Mouse (Mus musculus) heart, postnatal 0 days (tissue): ENCODE data around the gene Qrfpr. TPM values are rescaled to one million over a fixed set of nuclear protein-coding genes. Genes with fewer than 3 reads are reported as not detected.

Experiments
- ATAC-seq: fragments of 200-750 bp; cut with Nextera tagmentation; 2 replicates; pipeline ENCODE4 v1.8.0; 2017; ENCODE audit warnings: low read depth, moderate number of reproducible peaks, moderate library complexity; ENCODE audit not compliant: insufficient read depth
- DNase-seq: peaks from one replicate; pipeline ENCODE4 v3.0.0-alpha.2; 2016; ENCODE audit warnings: low spot score
- H3K27ac ChIP-seq: fragments of 300-500 bp; sonication (generic); 2 replicates; pipeline ENCODE4 v1.5.1; 2014; ENCODE audit warnings: low read depth, mild to moderate bottlenecking
- H3K27me3 ChIP-seq: fragments of 300-500 bp; sonication (generic); 2 replicates; pipeline ENCODE4 v1.6.1; 2014; ENCODE audit warnings: low read length, mixed read lengths; ENCODE audit not compliant: control insufficient read depth, insufficient read depth
- H3K36me3 ChIP-seq: fragments of 300-500 bp; sonication (generic); replicated peaks from 2 replicates; pipeline ENCODE4 v1.6.1; 2014; ENCODE audit warnings: low read length, mixed read lengths; ENCODE audit not compliant: control insufficient read depth, insufficient read depth
- H3K4me1 ChIP-seq: fragments of 300-500 bp; sonication (generic); 2 replicates; pipeline ENCODE4 v1.6.1; 2014; ENCODE audit warnings: antibody characterized with exemption; ENCODE audit not compliant: control insufficient read depth, insufficient read depth
- H3K4me2 ChIP-seq: fragments of 300-500 bp; sonication (generic); 2 replicates; pipeline ENCODE4 v1.6.1; 2014; ENCODE audit warnings: low read depth, mild to moderate bottlenecking, low read length, moderate library complexity
- H3K4me3 ChIP-seq: fragments of 300-500 bp; sonication (generic); 2 replicates; pipeline ENCODE4 v1.5.1; 2014; ENCODE audit warnings: low read depth, low read length
- H3K9ac ChIP-seq: fragments of 300-500 bp; sonication (generic); replicated peaks from 2 replicates; pipeline ENCODE4 v1.6.1; 2014; ENCODE audit warnings: low read depth, low read length, mixed read lengths
- H3K9me3 ChIP-seq: fragments of 300-500 bp; sonication (generic); replicated peaks from 2 replicates; pipeline ENCODE4 v1.6.1; 2016; ENCODE audit warnings: low read length; ENCODE audit not compliant: control insufficient read depth
- CTCF ChIP-seq: IDR thresholded peaks from 2 replicates; pipeline ENCODE4 v1.5.1; 2016; ENCODE audit warnings: antibody characterized with exemption, control low read depth, low read depth
- EP300 ChIP-seq: IDR thresholded peaks from 2 replicates; pipeline ENCODE4 v1.6.1; 2016; ENCODE audit warnings: antibody characterized with exemption, low read depth
- WGBS: fragments of 180-500 bp; shearing (Covaris S2); extraction: QIAGEN DNeasy Blood & Tissue Kit; methylation state at CpG from one replicate; pipeline ENCODE4 v1.1.7; 2014; 5-methylcytosine and 5-hydroxymethylcytosine counted together
- polyA plus RNA-seq: library from polyadenylated mRNA; unstranded; fragments of >200 nt; fragmentation: Nextera tagmentation; extraction: Ambion mirVana; gene quantifications from 2 replicates; pipeline ENCODE4 v1.2.1, GENCODE M21; 2015
- total RNA-seq: library from RNA; depleted of rRNA; stranded (reverse); fragments of >200 nt; gene quantifications from 2 replicates; pipeline ENCODE4 v1.2.3, GENCODE M21; 2014; ENCODE audit warnings: low replicate concordance; rRNA removed

The Qrfpr gene
- total and polyA plus RNA-seq, 2 experiments from 2014 or later, result 0.25 TPM; not detected in 1

DNA sequence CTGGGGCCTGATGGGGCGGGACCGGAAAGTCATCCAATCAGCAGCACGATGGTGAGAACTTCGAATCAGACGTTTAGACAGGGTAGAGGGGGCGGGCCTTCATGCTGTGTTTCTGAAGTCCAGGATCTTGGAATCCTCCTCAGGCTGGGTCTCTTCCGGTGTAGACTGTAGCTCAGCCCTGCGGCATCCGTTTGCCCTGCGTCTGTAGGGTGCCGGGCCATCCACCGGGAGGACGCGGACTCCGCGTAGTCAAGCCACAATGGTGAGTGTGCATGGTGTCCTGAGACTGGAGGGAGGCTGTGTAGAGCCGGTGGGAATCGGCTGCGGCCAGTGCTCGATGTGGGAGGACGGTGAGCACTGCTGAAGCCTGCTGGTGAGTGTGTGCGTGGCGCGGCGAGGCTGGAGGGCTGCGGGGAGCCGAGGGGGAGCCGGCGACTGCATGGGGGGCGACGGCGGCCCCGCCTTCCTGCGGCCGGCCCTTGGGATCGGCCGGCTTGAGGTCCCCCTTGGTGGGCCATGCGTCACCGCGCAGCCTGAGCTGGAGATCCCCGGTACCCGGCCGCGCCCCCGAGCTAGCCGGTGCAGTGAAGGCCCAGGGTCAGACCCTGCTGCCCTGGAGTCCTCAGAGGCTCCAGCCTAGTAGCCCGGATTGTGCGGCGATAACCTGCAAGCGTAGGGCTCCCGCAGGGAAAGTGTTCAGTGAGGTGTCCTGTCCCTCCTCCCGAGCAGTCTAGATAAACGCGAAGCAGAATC lies 71.0 kb downstream of the Qrfpr start, which contains the start of gene D3Ertd254e:
Gene D3Ertd254e, plus strand, starts transcription at position 84 of the 753 bp plus-strand sequence.
- Histone ChIP-seq H3K4me2 (peak within 1 kb of the TSS; percentile 83), H3K27me3 (no peaks in the 10 kb centered on the region), H3K4me3 (peak within 1 kb of the TSS; percentile 84), H3K9ac (peak within 1 kb of the TSS; percentile 88), H3K27ac (peak within 1 kb of the TSS; percentile 88), H3K9me3 (no peaks in the 10 kb centered on the region), H3K36me3 (no peaks in the 10 kb centered on the region), H3K4me1 (peaks cover 23% of the 10 kb centered on the region)
- no peak for TF ChIP-seq CTCF
- TF ChIP-seq EP300, result no peak
- peak; percentile 97 for ATAC-seq
- DNase-seq, result peak; percentile 97
- under 1% methylated on average over 43 of the region's 54 CpGs for WGBS

DNA sequence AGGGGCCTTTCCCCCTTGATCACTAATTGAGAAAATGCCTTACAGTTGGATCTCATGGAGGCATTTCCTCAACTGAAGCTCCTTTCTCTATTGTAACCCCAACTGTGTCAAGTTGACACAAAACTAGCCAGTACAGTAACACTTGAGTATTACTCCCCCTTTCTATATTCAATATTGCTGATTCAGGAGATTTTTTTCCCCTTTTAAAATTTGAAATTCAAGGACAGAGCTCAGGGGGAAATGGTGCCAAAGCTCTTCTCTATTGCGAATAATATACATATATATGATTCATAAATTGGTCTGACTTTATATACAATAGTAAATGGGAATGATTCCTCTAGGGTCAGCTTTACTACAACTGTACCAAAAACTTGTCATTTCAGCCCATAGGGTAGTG lies 71.6 kb downstream of the Qrfpr start:
- Histone ChIP-seq H3K27ac (no peak overlapping the region), H3K9me3 (no peaks in the 10 kb centered on the region), H3K27me3 (no peaks in the 10 kb centered on the region), H3K4me3 (peak overlapping the region; percentile 84), H3K36me3 (no peaks in the 10 kb centered on the region), H3K9ac (peak overlapping the region; percentile 88; the same call in 1 of the 2 replicates), H3K4me2 (peak overlapping the region; percentile 83), H3K4me1 (peaks cover 23% of the 10 kb centered on the region)
- TF ChIP-seq EP300 (no peak), CTCF (no peak)
- WGBS, result 10% methylated on average over 1 of the region's 1 CpGs
- ATAC-seq (no peak), DNase-seq (no peak)

DNA sequence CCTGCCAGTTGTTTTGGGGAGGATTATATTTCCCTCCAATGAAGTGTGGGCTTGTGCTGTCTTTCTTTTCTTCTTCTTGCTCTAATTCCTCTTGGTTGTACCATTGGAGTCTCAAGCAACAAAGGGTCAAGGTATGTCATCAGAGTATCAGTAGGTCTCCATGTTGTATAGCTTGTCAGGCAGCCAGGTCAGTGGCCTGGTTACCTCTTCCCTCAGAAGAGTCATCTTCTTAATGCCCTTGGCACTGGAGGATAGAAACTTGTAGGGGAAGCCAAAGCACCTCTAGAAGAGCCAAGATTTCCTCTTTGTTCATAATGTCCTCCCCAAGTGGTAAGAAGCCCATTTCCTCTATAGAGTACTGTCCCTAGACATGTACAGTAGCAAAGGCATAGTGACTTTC lies 83.1 kb downstream of the Qrfpr start:
- Histone ChIP-seq H3K27me3 (no peaks in the 10 kb centered on the region), H3K36me3 (no peaks in the 10 kb centered on the region), H3K4me1 (no peaks in the 10 kb centered on the region), H3K4me2 (no peak overlapping the region), H3K9me3 (no peaks in the 10 kb centered on the region), H3K9ac (no peak overlapping the region), H3K27ac (no peak overlapping the region), H3K4me3 (no peak overlapping the region)
- TF ChIP-seq EP300 (no peak), CTCF (no peak)
- no peak for ATAC-seq
- no peak for DNase-seq

DNA sequence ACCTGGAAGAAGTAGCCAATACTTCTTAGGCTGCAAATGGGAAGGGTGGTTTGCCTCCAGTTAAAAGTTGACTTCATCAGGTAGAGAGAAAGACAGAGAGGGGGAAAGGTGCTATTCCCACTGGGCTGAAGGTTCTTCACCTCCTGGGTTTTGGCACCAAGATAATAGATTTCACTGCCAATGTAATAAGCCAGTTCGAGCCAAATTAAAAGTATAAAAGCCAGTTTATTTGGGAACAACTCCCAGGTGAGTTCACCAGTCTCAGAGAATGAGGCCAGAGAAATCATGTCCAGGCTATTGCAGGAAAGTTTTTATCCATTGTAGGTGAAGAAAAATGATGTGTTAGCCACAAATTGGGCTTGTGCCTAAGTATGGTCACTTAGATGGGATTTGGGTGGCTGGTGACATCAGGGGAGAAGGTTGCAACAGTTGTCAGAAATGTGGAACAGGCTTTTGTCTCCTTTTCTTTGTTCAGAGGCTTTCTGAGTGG lies 83.9 kb downstream of the Qrfpr start:
- WGBS, result 61% methylated on average over 1 of the region's 1 CpGs
- Histone ChIP-seq H3K4me3 (no peak overlapping the region), H3K27me3 (no peaks in the 10 kb centered on the region)

DNA sequence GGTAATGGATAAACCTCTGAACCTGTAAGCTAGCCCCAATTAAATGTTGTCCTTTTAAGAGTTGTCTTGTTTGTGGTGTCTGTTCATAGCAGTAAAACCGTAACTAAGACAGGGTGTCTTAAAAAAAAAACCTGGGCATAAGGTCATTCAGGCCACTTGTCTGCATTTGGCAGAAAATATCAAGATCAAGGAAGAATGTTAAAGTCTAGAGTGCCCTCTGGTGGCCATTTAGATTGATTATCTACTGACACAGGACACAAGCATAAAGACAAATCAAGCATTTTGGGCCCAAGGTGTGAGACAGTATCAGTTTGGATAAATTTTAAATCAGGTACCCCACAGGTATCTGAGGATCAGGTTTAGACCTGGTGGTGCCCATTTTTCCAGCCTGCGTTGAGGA lies 84.6 kb downstream of the Qrfpr start:
- ATAC-seq, result no peak

More for the DNA sequence above, 83.9 kb downstream of the Qrfpr start:
- Histone ChIP-seq H3K27ac (no peak overlapping the region), H3K9me3 (no peaks in the 10 kb centered on the region), H3K36me3 (no peaks in the 10 kb centered on the region), H3K4me1 (no peaks in the 10 kb centered on the region), H3K9ac (no peak overlapping the region), H3K4me2 (no peak overlapping the region)
- DNase-seq (no peak), ATAC-seq (no peak)
- no peak for TF ChIP-seq EP300
- TF ChIP-seq CTCF, result no peak

DNA sequence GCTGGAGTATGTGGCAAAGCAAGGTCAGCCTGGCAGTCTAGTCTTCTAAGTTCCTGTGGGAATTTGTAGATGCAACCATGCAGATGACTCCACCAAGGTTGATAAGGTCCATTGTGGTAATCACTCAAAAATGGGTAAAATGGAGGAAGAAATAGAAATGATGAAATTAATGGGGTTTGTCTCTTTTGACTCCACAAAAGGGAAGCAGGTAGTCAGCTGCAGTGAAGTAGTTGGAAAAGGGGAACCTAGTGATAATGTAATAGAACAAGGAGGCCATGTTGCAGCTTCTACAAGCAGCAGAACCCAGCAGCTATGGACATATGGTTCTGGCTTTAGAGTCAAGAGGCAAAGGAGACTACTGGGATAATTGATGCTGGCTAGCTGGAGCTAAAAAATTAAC lies 86.0 kb downstream of the Qrfpr start:
- no peak overlapping the region for H3K9ac ChIP-seq
- H3K4me2 ChIP-seq, result no peak overlapping the region
- no peaks in the 10 kb centered on the region for H3K4me1 ChIP-seq
- ATAC-seq (no peak), DNase-seq (no peak)
- no peak for TF ChIP-seq CTCF
- no peak for TF ChIP-seq EP300
- no peaks in the 10 kb centered on the region for H3K27me3 ChIP-seq
- H3K9me3 ChIP-seq, result no peaks in the 10 kb centered on the region
- no peak overlapping the region for H3K27ac ChIP-seq
- no peaks in the 10 kb centered on the region for H3K36me3 ChIP-seq
- H3K4me3 ChIP-seq, result no peak overlapping the region

More for the DNA sequence above, 84.6 kb downstream of the Qrfpr start:
- Histone ChIP-seq H3K9me3 (no peaks in the 10 kb centered on the region), H3K4me3 (no peak overlapping the region), H3K4me1 (no peaks in the 10 kb centered on the region), H3K27ac (no peak overlapping the region), H3K9ac (no peak overlapping the region), H3K36me3 (no peaks in the 10 kb centered on the region), H3K4me2 (no peak overlapping the region), H3K27me3 (no peaks in the 10 kb centered on the region)
- DNase-seq, result peak; percentile 42
- WGBS, result 50% methylated on average over 2 of the region's 2 CpGs
- TF ChIP-seq EP300 (no peak), CTCF (peak; percentile 41)

Other genes starting within 250 kb of the Qrfpr start
- gene Mccc1, start 221.6 kb downstream of the Qrfpr start, total RNA-seq, result 8.6 and 22.2 TPM in 2 replicates
- gene Mccc1, start 221.6 kb downstream of the Qrfpr start, polyA plus RNA-seq, result 77.0 and 79.3 TPM in 2 replicates
- not detected in 2 replicates for gene Ccdc144b, start 168.8 kb downstream of the Qrfpr start, total RNA-seq
- gene Ccdc144b, start 168.8 kb downstream of the Qrfpr start, polyA plus RNA-seq, result 0.04 TPM in 2 replicates
- 45.1 and 96.4 TPM in 2 replicates for gene Acad9, start 156.3 kb downstream of the Qrfpr start, total RNA-seq
- gene Acad9, start 156.3 kb downstream of the Qrfpr start, polyA plus RNA-seq, result 90.2 and 95.3 TPM in 2 replicates
- gene D3Ertd254e, start 71.3 kb downstream of the Qrfpr start, total RNA-seq, result 4.1 and 4.9 TPM in 2 replicates
- 3.0 and 3.4 TPM in 2 replicates for gene D3Ertd254e, start 71.3 kb downstream of the Qrfpr start, polyA plus RNA-seq